Mouse (Mus musculus) liver, postnatal 0 days (tissue): ENCODE measurements around the gene Irf4.

ENCODE experiments used
- CTCF ChIP-seq: sonication (generic); IDR thresholded peaks from 2 replicates; pipeline ENCODE4 v1.5.1; 2016; ENCODE audit warnings: antibody characterized with exemption, low read depth
- EP300 ChIP-seq: IDR thresholded peaks from 2 replicates; pipeline ENCODE4 v1.6.1; 2016; ENCODE audit warnings: antibody characterized with exemption, low read depth, mild to moderate bottlenecking

DNA sequence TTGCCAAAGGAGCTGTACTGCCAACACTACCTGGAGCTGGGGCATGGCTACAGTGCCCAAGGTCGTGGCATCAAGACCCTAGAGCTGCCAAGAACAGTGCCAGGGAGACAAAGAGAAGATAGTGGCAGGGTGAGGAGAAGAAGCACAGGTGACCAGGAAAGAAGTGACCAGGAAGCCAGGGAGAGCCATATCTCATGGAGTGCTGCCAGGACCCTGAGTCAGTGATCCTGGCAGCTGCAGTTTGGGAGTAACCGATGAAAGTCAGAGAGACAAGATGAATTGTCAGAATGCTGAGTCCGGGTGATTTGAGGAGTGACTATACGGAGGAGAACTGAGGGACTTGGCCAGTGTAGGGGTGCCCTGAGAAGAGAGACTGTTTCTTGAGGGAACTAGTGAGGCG lies 44.6 kb downstream of the Irf4 start:
- no peak for TF ChIP-seq EP300
- TF ChIP-seq CTCF: no peak
